Mouse (Mus musculus): ENCODE measurements around the gene Fgf14. TPM values are rescaled to one million over a fixed set of nuclear protein-coding genes. Genes with fewer than 3 reads are reported as not detected.
"Not testable (repeated sequence)": the region's sequence is repeated elsewhere in the genome, so short reads cannot be mapped to it uniquely, and the experiment has no call there.

Gene Fgf14
- polyA plus RNA-seq, 1 experiment from 2014 or later, result 0.60 TPM

- Histone ChIP-seq H3K9ac (ENCODE audit: low read depth, low read length) (no peak overlapping the region), H3K36me3 (ENCODE audit: control insufficient read depth, insufficient read depth) (no peaks in the 10 kb centered on the region), H3K4me1 (replicated peaks; ENCODE audit: control insufficient read depth, insufficient read depth, low read length) (no peaks in the 10 kb centered on the region), H3K4me2 (replicated peaks; ENCODE audit: low read depth) (no peak overlapping the region), H3K4me3 (ENCODE audit: low read depth, low read length) (no peak overlapping the region), H3K27me3 (replicated peaks; ENCODE audit: control insufficient read depth, insufficient read depth, low read length) (no peaks in the 10 kb centered on the region), H3K9me3 (ENCODE audit: control insufficient read depth) (no peaks in the 10 kb centered on the region), H3K27ac (ENCODE audit: low read depth, low read length) (no peak overlapping the region)
- WGBS, result 64% methylated on average over 1 of the region's 1 CpGs
- no peak for ATAC-seq
- TF ChIP-seq CTCF (IDR thresholded peaks at IDR 0.05; ENCODE audit: low read depth), result no peak
These were observed 100.4 kb downstream of the Fgf14 start for GRCm38 (mm10) chr14:124576571-124576970.

GRCm38 (mm10) chr14:124575130-124575885 lies 101.6 kb downstream of the Fgf14 start:
- Histone ChIP-seq H3K4me1 (replicated peaks; ENCODE audit: control insufficient read depth, insufficient read depth, low read length) (no peaks in the 10 kb centered on the region), H3K9ac (ENCODE audit: low read depth, low read length) (no peak overlapping the region), H3K36me3 (ENCODE audit: control insufficient read depth, insufficient read depth) (no peaks in the 10 kb centered on the region), H3K9me3 (ENCODE audit: control insufficient read depth) (no peaks in the 10 kb centered on the region), H3K4me2 (replicated peaks; ENCODE audit: low read depth) (no peak overlapping the region), H3K27me3 (replicated peaks; ENCODE audit: control insufficient read depth, insufficient read depth, low read length) (no peaks in the 10 kb centered on the region), H3K27ac (ENCODE audit: low read depth, low read length) (no peak overlapping the region), H3K4me3 (ENCODE audit: low read depth, low read length) (no peak overlapping the region)
- 36% methylated on average over 1 of the region's 1 CpGs for WGBS
- ATAC-seq, result no peak
- no peak for TF ChIP-seq CTCF (IDR thresholded peaks at IDR 0.05; ENCODE audit: low read depth)

- ATAC-seq, result no peak
- WGBS, result 86% methylated on average over 1 of the region's 1 CpGs
- H3K4me2 ChIP-seq (replicated peaks; ENCODE audit: low read depth), result no peak overlapping the region
- no peaks in the 10 kb centered on the region for H3K4me1 ChIP-seq (replicated peaks; ENCODE audit: control insufficient read depth, insufficient read depth, low read length)
- no peaks in the 10 kb centered on the region for H3K27me3 ChIP-seq (replicated peaks; ENCODE audit: control insufficient read depth, insufficient read depth, low read length)
- no peak overlapping the region for H3K4me3 ChIP-seq (ENCODE audit: low read depth, low read length)
- no peaks in the 10 kb centered on the region for H3K9me3 ChIP-seq (ENCODE audit: control insufficient read depth)
- no peaks in the 10 kb centered on the region for H3K36me3 ChIP-seq (ENCODE audit: control insufficient read depth, insufficient read depth)
- no peak for TF ChIP-seq CTCF (IDR thresholded peaks at IDR 0.05; ENCODE audit: low read depth)
- H3K9ac ChIP-seq (ENCODE audit: low read depth, low read length), result no peak overlapping the region
- H3K27ac ChIP-seq (ENCODE audit: low read depth, low read length), result no peak overlapping the region
These were observed 110.5 kb downstream of the Fgf14 start for GRCm38 (mm10) chr14:124566445-124566844.

- no peaks in the 10 kb centered on the region for H3K9me3 ChIP-seq (ENCODE audit: control insufficient read depth)
- H3K9ac ChIP-seq (ENCODE audit: low read depth, low read length), result no peak overlapping the region
- WGBS, result 76% methylated on average over 4 of the region's 4 CpGs
- no peaks in the 10 kb centered on the region for H3K27me3 ChIP-seq (replicated peaks; ENCODE audit: control insufficient read depth, insufficient read depth, low read length)
- no peaks in the 10 kb centered on the region for H3K36me3 ChIP-seq (ENCODE audit: control insufficient read depth, insufficient read depth)
- no peak overlapping the region for H3K4me2 ChIP-seq (replicated peaks; ENCODE audit: low read depth)
- TF ChIP-seq CTCF (IDR thresholded peaks at IDR 0.05; ENCODE audit: low read depth), result no peak
- H3K27ac ChIP-seq (ENCODE audit: low read depth, low read length), result no peak overlapping the region
- H3K4me1 ChIP-seq (replicated peaks; ENCODE audit: control insufficient read depth, insufficient read depth, low read length), result no peaks in the 10 kb centered on the region
- no peak overlapping the region for H3K4me3 ChIP-seq (ENCODE audit: low read depth, low read length)
- ATAC-seq, result no peak
These were observed 115.4 kb downstream of the Fgf14 start for GRCm38 (mm10) chr14:124561544-124561943.

- ATAC-seq, result no peak
- H3K4me3 ChIP-seq (ENCODE audit: low read depth, low read length), result no peak overlapping the region
- no peaks in the 10 kb centered on the region for H3K27me3 ChIP-seq (replicated peaks; ENCODE audit: control insufficient read depth, insufficient read depth, low read length)
- H3K4me1 ChIP-seq (replicated peaks; ENCODE audit: control insufficient read depth, insufficient read depth, low read length), result no peaks in the 10 kb centered on the region
- no peak overlapping the region for H3K9ac ChIP-seq (ENCODE audit: low read depth, low read length)
- no peaks in the 10 kb centered on the region for H3K36me3 ChIP-seq (ENCODE audit: control insufficient read depth, insufficient read depth)
- no peaks in the 10 kb centered on the region for H3K9me3 ChIP-seq (ENCODE audit: control insufficient read depth)
- WGBS, result 62% methylated on average over 3 of the region's 3 CpGs
- H3K4me2 ChIP-seq (replicated peaks; ENCODE audit: low read depth), result no peak overlapping the region
- no peak overlapping the region for H3K27ac ChIP-seq (ENCODE audit: low read depth, low read length)
- TF ChIP-seq CTCF (IDR thresholded peaks at IDR 0.05; ENCODE audit: low read depth), result no peak
These were observed 140.8 kb downstream of the Fgf14 start for GRCm38 (mm10) chr14:124536106-124536505.

- H3K36me3 ChIP-seq (ENCODE audit: control insufficient read depth, insufficient read depth); ATAC-seq; H3K27me3 ChIP-seq (replicated peaks; ENCODE audit: control insufficient read depth, insufficient read depth, low read length); H3K4me2 ChIP-seq (replicated peaks; ENCODE audit: low read depth); H3K4me1 ChIP-seq (replicated peaks; ENCODE audit: control insufficient read depth, insufficient read depth, low read length); H3K27ac ChIP-seq (ENCODE audit: low read depth, low read length); H3K9ac ChIP-seq (ENCODE audit: low read depth, low read length); H3K9me3 ChIP-seq (ENCODE audit: control insufficient read depth); H3K4me3 ChIP-seq (ENCODE audit: low read depth, low read length): not testable (repeated sequence)
- WGBS, result 68% methylated on average over 2 of the region's 2 CpGs
These were observed 141.6 kb downstream of the Fgf14 start for GRCm38 (mm10) chr14:124535376-124535775.
